Comparison of ENCODE assay signal across 9 mouse cellular contexts in the genomic region with DNA sequence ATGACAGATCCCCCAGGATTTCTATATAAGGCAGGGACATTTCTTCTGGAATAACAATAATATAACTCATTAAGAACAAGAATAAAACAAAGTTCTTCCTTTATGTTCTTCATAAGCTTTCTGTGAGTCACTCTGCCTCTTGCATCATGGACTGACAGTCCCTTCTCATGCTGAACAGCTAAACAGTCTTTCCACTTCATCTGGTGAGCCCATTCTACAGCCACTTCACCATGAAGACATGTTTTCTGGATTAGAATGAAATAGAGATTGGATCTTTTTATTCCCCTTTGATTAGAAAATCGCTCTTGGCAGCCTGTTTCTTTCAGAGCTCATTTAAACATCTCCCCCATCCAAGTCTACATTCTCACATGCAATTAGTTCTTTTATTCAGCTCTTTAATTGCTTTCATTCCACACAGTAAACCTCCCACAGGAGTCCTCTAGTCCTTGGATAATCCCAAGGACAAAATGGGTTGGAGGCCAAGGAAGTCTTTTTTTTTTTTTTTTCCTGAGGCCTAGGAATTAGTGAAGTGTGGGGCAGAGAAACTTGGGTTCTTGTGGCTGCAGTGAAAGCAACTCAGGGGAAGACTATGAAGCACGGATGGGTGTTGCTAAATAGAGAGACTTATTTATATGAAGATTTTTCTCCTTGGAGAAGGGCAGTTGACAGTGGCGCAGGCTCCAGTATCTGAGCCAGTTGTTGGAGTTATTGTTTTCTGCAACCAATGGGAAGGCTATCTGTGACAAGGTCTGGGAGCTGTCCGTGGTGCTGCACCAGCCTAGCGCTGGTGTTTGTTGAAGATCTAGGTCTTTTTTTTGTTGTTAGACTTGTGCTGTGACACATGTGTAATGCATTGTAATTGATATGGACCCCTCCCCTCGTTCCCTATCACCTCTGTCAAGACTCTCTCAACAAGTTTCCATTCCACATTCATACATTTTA.
DNase-seq lines count a peak whose midpoint lies in the region; ATAC-seq and TF ChIP-seq lines count a peak whose summit lies in the region.
"Had no signal": no experiment of that assay in that cellular context is flagged by ENCODE, and none has a peak within 500 bp of the region (broad histone marks: within the 10 kb centered on the region; RNA-seq: fewer than 3 reads in every experiment).

No protein-coding gene starts in this region.

- no peak overlapping the region for H3K9ac ChIP-seq in liver, embryonic 11.5 days (ENCODE audit: low read depth, low read length)
- H3K9ac ChIP-seq in midbrain, embryonic 15.5 days = no peak overlapping the region

- no peaks in the 10 kb centered on the region for H3K9me3 ChIP-seq in liver, embryonic 11.5 days (ENCODE audit: control insufficient read depth, low read length)
- H3K9me3 ChIP-seq in midbrain, embryonic 15.5 days = no peaks in the 10 kb centered on the region

- no peaks in the 10 kb centered on the region for H3K4me1 ChIP-seq in liver, embryonic 11.5 days (replicated peaks; ENCODE audit: control insufficient read depth, insufficient read depth, low read length)
- H3K4me1 ChIP-seq in midbrain, embryonic 15.5 days = peaks cover 8% of the 10 kb centered on the region

- ATAC-seq in liver, embryonic 11.5 days (replicated peaks; ENCODE audit: low FRiP score) = no peak
- no peak for ATAC-seq in midbrain, embryonic 15.5 days (replicated peaks)

- no peak for TF ChIP-seq CTCF in gastrocnemius, adult 2 months (IDR thresholded peaks at IDR 0.05)

- DNase-seq in gastrocnemius, postnatal 10 days = peak; percentile 39
- DNase-seq in gastrocnemius, adult 2 months = no peak
- DNase-seq in urinary bladder, postnatal 25 days (ENCODE audit: low spot score) = peak; percentile 21
- no peak for DNase-seq in urinary bladder, postnatal 4 days (ENCODE audit: low spot score in 2 of 2)
- DNase-seq in liver, embryonic 11.5 days (ENCODE audit: low spot score) = peak; percentile 62
- no peak for DNase-seq in frontal cortex, postnatal 25 days (ENCODE audit: low spot score in 2 of 2)
- DNase-seq in cerebellum, adult 11 months = no peak

- H3K27me3 ChIP-seq in liver, embryonic 11.5 days (replicated peaks; ENCODE audit: control insufficient read depth, insufficient read depth, low read length) = no peaks in the 10 kb centered on the region
- no peaks in the 10 kb centered on the region for H3K27me3 ChIP-seq in midbrain, embryonic 15.5 days (replicated peaks)

- H3K4me3 ChIP-seq in gastrocnemius, adult 2 months = no peak overlapping the region
- H3K4me3 ChIP-seq in liver, embryonic 11.5 days (ENCODE audit: low read depth, low read length) = no peak overlapping the region
- no peak overlapping the region for H3K4me3 ChIP-seq in midbrain, embryonic 15.5 days
- H3K4me3 ChIP-seq: erythroblast, embryonic 14.5 days had no signal

- no peak overlapping the region for H3K27ac ChIP-seq in gastrocnemius, adult 2 months
- H3K27ac ChIP-seq in liver, embryonic 11.5 days (ENCODE audit: low read depth, low read length) = no peak overlapping the region
- H3K27ac ChIP-seq in midbrain, embryonic 15.5 days = no peak overlapping the region

- no peak overlapping the region for H3K4me2 ChIP-seq in liver, embryonic 11.5 days
- H3K4me2 ChIP-seq in midbrain, embryonic 15.5 days = no peak overlapping the region

- 25% methylated on average over 6 of the region's 6 CpGs for WGBS in liver, embryonic 11.5 days
- 20% methylated on average over 6 of the region's 6 CpGs for WGBS in midbrain, embryonic 15.5 days

- H3K36me3 ChIP-seq in liver, embryonic 11.5 days (ENCODE audit: control insufficient read depth, insufficient read depth, low read length) = no peaks in the 10 kb centered on the region
- H3K36me3 ChIP-seq in midbrain, embryonic 15.5 days (replicated peaks) = no peaks in the 10 kb centered on the region

- intact Hi-C loops in gastrocnemius, adult 2 months (cut with DNase I) = no loop called here

Comparison
In these comparisons a context has a peak if more than half of its experiments do, and no peak if none do; other contexts are left out.
1. DNase-seq: peak in gastrocnemius, postnatal 10 days (single experiment), urinary bladder, postnatal 25 days (single experiment) and liver, embryonic 11.5 days (single experiment); none in gastrocnemius, adult 2 months (single experiment), urinary bladder, postnatal 4 days (0 of 2), frontal cortex, postnatal 25 days (0 of 2) and cerebellum, adult 11 months (single experiment).